Mouse (Mus musculus) embryonic fibroblast, embryonic 13.5 days (primary cell): ENCODE results near the gene Lcn2.

Experiments used
- CTCF ChIP-seq: IDR thresholded peaks from 2 replicates; pipeline ENCODE4 v1.5.1; 2011; ENCODE audit warnings: mild to moderate bottlenecking, control low read depth, low read length, moderate library complexity, borderline replicate concordance; ENCODE audit not compliant: insufficient read depth
- POLR2A ChIP-seq: IDR thresholded peaks from 2 replicates; pipeline ENCODE4 v1.6.1; 2011; ENCODE audit warnings: low read depth, mild to moderate bottlenecking, control low read depth, low read length, moderate library complexity

DNA sequence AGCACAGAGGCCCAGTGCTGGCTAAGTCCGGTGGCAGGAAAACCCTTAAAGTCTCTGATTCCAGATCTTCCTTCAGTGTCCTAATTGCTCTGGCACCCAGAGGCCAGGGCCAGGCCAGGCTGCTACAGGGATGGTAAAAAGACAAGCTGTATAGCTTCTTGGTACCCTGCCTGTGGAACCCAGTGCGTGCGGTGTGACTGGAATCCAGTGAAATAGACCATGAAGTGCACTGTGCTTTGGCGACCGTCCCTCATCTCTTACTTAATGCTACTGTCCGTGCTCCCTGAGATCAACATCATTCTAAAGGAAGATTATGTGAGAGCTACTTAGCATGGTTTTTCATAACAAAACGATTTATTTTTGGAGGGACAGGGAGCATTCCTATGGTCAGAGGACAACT, 23.4 kb upstream of the Lcn2 start:
- TF ChIP-seq CTCF: no peak
- TF ChIP-seq POLR2A: no peak
